Mouse (Mus musculus): ENCODE measurements around the gene Nck2. TPM values are rescaled to one million over a fixed set of nuclear protein-coding genes. Genes with fewer than 3 reads are reported as not detected.

The Nck2 gene
- polyA plus RNA-seq, 1 experiment from 2014 or later: 35.3 TPM

DNA sequence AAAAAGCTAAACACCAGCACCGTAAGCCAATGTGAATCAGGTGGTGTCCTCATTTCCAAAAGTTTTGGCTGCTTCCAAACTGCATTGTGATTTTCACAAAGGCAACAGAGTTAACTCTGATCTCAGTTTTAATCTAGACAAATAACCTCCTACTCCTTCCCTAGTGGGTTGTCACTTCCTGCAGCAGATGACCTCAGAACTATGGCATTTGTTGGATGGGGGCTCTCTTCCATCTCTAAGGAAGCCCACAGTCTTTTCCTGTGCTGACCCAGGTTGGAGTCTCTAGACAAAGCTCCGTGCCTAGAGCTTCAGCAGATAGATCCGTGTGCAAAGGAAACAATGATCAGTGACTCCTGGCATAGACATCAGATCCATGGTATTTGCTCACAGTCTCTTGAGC lies 31.1 kb upstream of the Nck2 start:
- no peaks in the 10 kb centered on the region for H3K36me3 ChIP-seq (replicated peaks)
- DNase-seq (ENCODE audit: extremely low spot score, low spot score): no peak
- H3K27ac ChIP-seq: no peak overlapping the region
- WGBS: 87% methylated on average over 3 of the region's 3 CpGs
- no peak overlapping the region for H3K4me3 ChIP-seq
- no peaks in the 10 kb centered on the region for H3K4me1 ChIP-seq
- H3K27me3 ChIP-seq (ENCODE audit: poor library complexity, severe bottlenecking): no peaks in the 10 kb centered on the region
- no peaks in the 10 kb centered on the region for H3K9me3 ChIP-seq

DNA sequence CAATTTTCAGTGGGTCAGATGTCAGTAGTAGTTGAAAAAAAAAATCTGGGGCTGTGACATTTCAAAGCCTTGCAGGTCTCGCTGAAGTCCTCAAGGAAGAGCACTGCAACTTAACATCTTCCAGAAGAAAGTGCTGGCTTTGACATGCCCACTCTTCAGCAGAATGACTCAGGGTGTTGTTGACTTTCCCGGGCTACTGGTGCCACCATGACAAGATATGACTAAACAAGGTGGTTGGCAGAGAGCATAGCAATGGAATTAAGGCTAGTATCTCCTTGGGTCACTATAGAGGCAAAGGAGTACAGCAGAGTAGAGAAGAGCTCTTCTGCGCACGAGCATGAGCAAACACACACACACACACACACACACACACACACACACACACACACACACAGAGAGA lies 30.6 kb upstream of the Nck2 start:
- H3K4me1 ChIP-seq: no peaks in the 10 kb centered on the region
- H3K27ac ChIP-seq: no peak overlapping the region
- H3K27me3 ChIP-seq (ENCODE audit: poor library complexity, severe bottlenecking): no peaks in the 10 kb centered on the region
- H3K4me3 ChIP-seq: no peak overlapping the region
- no peak for DNase-seq (ENCODE audit: extremely low spot score, low spot score)
- WGBS: 87% methylated on average over 4 of the region's 4 CpGs
- H3K9me3 ChIP-seq: no peaks in the 10 kb centered on the region
- H3K36me3 ChIP-seq (replicated peaks): no peaks in the 10 kb centered on the region

DNA sequence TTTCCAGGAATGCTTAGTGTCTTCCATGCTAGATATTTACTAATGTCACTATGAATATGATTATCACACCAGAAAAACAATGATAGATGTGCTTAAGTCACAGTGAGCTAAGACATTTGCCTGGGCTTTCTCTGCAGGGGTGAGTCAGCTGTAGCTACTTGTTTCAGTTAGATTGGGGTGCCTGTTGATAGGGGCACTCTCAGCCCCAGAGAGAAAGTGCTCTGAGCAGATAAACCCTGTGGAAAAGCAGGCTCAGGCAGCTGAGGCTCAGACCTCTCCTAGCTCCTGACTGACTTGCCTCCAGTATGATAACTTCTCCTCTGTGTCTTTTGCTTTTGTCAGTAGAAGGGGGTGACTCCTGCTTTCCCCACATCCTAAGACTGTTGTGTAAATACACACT lies 30.2 kb upstream of the Nck2 start:
- no peaks in the 10 kb centered on the region for H3K27me3 ChIP-seq (ENCODE audit: poor library complexity, severe bottlenecking)
- H3K4me1 ChIP-seq: no peaks in the 10 kb centered on the region
- no peak overlapping the region for H3K4me3 ChIP-seq
- no peaks in the 10 kb centered on the region for H3K36me3 ChIP-seq (replicated peaks)
- no peaks in the 10 kb centered on the region for H3K9me3 ChIP-seq
- H3K27ac ChIP-seq: no peak overlapping the region
- DNase-seq (ENCODE audit: extremely low spot score, low spot score): no peak

DNA sequence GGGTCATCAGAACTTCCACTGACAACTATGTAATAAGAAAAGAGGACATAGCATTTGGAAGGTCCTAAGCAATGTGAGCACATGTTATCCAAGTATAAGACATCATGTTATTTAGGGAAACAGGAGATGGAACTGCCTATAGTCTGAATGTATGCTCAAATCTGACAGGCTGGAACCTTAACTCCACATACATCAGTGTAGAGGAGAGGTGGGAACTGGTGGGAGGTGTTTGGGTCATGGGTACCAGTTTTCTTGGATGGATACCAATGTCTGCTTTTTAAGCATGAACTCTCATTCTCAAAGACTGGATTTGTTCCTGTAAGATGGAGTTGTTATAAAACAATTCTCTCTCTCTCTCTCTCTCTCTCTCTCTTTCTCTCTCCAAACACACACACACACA lies 29.4 kb upstream of the Nck2 start:
- no peaks in the 10 kb centered on the region for H3K9me3 ChIP-seq
- no peak for DNase-seq (ENCODE audit: extremely low spot score, low spot score)
- no peaks in the 10 kb centered on the region for H3K36me3 ChIP-seq (replicated peaks)
- no peaks in the 10 kb centered on the region for H3K4me1 ChIP-seq
- H3K4me3 ChIP-seq: no peak overlapping the region
- H3K27me3 ChIP-seq (ENCODE audit: poor library complexity, severe bottlenecking): no peaks in the 10 kb centered on the region
- no peak overlapping the region for H3K27ac ChIP-seq

DNA sequence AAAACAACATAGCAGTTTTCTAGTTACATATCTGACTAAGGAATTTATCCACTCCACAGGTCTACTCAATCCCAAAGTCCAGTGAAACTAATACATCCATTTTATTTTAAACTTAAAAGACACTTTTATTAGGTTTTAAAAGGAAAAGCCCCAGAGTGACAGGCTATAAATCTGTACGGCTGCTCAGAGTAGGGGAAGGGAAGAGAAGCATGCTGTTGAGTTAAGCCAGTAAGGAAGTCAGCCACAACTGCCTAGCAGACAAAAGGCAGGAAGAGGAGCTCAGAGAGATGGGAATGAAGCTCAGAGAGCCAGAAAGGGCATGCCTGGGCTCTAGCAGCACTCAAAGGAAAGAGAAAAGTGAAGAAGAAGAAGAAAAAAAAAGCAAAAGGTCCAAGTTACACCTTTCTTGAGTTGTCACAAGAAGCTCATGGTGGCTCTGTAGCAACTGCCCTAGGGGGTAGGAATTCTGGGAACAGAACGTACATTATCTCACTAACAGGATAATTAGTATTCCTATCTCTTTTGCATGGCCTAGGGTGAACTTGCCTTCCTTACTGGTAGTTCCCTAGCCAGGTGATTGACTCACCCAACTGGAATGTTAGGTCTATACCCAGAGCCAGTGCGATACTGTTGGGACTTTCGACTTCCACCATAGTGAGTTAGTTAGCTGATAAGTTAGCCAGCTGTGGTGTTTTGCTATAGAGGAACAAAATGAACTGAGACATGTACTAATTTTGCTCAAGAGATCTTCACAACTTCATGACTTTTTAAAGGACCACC lies 21.2 kb upstream of the Nck2 start:
- no peak overlapping the region for H3K4me3 ChIP-seq
- H3K36me3 ChIP-seq (replicated peaks): no peaks in the 10 kb centered on the region
- DNase-seq (ENCODE audit: extremely low spot score, low spot score): no peak
- H3K27me3 ChIP-seq (ENCODE audit: poor library complexity, severe bottlenecking): no peaks in the 10 kb centered on the region
- H3K9me3 ChIP-seq: no peaks in the 10 kb centered on the region
- 82% methylated on average over 4 of the region's 4 CpGs for WGBS
- H3K27ac ChIP-seq: no peak overlapping the region
- no peaks in the 10 kb centered on the region for H3K4me1 ChIP-seq

DNA sequence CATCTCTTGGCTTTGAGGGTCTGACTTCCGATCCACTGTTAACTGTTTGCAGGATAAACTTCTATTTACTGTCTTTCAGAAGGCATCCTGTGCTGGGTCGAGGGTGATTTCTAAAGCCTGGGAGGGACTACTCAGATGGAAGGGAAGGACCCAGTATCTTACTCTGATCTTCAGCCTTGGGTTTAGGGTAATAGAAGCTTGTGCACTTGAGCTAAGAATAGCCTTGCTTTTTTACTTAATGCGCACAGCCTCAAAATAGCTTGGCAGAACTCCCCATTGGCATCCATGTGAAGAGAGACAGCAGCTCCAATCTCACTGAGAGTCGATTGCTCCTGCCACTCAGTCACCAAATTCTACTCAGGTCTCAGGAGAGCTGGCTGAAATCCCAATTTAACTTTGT lies 17.9 kb upstream of the Nck2 start:
- 69% methylated on average over 4 of the region's 4 CpGs for WGBS
- H3K27me3 ChIP-seq (ENCODE audit: poor library complexity, severe bottlenecking): no peaks in the 10 kb centered on the region
- no peak for DNase-seq (ENCODE audit: extremely low spot score, low spot score)

DNA sequence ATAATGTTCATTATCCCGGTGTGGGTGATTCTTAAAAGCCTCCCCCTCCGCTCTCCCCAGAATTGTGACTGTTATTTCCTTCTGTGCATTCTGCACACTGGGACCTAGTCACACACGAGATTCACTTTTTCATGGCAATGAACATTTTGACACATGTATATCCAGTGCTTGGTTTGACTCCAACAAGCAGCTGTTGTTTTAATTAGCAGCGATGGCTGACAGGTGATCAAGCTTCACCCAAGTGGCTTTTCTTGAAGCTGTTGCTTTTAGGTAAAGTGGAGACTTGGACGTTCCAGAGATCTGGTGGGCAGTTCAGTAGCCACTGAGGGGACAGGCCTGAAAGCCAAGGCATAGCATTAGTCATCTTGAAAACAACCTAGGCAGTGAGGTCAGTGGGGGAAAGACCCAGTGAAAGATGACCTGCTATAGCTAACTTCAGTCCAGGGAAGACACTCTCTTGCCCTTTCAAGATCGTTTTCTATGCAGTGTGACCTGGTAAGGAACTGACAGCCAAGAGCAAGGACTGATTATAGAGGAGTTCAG lies 17.3 kb upstream of the Nck2 start:
- DNase-seq (ENCODE audit: extremely low spot score, low spot score): no peak
- H3K27me3 ChIP-seq (ENCODE audit: poor library complexity, severe bottlenecking): no peaks in the 10 kb centered on the region
- H3K4me3 ChIP-seq: no peak overlapping the region
- WGBS: 83% methylated on average over 6 of the region's 6 CpGs
- no peak overlapping the region for H3K27ac ChIP-seq
- H3K36me3 ChIP-seq (replicated peaks): no peaks in the 10 kb centered on the region
- H3K4me1 ChIP-seq: no peaks in the 10 kb centered on the region
- no peaks in the 10 kb centered on the region for H3K9me3 ChIP-seq

More for the DNA sequence above, 17.9 kb upstream of the Nck2 start:
- Histone ChIP-seq H3K4me1 (no peaks in the 10 kb centered on the region), H3K27ac (no peak overlapping the region), H3K4me3 (no peak overlapping the region), H3K9me3 (no peaks in the 10 kb centered on the region), H3K36me3 (replicated peaks) (no peaks in the 10 kb centered on the region)

DNA sequence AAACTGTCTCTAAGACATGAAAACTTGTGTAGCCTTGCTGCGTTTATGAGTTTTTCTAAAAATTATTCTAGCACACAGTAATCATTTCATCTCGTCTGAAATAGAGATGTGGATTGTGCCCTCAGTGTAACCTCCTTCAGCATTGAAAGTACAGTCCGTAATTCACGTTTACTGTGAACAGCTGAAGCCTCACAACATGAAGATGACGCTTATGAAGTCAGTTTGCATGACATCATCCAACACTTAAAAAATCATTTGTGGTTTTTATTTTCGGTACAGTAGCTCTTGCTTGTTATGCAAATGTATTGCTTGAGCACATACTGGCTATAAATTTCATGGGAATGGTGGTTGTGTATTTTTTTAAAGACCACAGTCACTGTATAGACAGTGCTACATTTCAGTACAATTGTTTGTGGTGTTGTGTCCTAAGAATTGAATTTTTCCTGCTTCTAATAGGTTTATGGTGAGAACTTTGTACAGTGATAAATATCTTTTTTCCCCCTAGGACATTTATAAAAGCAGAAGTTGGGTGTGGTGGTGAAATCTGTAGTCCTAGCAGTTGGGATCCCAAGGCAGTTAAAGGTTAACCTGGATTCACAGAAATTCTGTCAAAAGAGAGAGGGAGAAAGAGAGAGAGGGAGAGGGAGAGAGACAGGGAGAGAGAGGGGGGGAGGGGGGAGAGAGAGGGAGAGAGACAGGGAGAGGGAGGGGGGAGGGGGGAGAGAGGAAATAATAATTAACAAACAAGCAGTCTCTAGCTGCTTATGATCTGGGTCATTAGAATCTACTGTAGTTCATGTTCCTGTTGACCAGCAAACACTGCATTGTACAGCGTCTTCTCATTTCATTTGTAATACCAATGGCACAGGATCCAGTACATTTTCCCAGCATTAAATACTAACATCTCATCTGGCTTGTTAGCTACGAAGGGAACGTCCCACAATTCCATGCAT lies 14.2 kb upstream of the Nck2 start:
- no peak for DNase-seq (ENCODE audit: extremely low spot score, low spot score)
- Histone ChIP-seq H3K4me1 (no peaks in the 10 kb centered on the region), H3K27ac (no peak overlapping the region), H3K36me3 (replicated peaks) (no peaks in the 10 kb centered on the region), H3K27me3 (ENCODE audit: poor library complexity, severe bottlenecking) (no peaks in the 10 kb centered on the region), H3K4me3 (no peak overlapping the region), H3K9me3 (no peaks in the 10 kb centered on the region)
- 88% methylated on average over 9 of the region's 9 CpGs for WGBS

DNA sequence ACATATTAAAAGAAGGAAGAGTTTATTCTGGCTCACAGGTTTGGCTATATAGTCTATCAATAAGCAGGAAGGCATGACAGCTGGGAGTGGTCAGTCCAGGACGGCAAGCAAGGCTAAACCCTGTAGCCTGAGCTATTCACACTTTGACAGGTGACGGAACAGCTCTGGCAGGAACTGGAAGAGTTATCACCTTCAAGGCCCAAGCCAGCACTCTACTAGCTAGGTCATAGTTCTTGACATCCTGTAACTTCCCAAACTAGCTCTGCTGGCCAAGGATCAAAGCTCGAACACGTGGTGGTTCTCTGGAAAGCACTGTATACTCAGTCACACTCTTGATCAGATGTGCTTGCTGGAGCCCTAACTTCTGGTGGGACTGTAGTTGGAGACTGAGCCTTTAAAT lies 10.5 kb upstream of the Nck2 start:
- no peak overlapping the region for H3K27ac ChIP-seq
- no peak overlapping the region for H3K4me3 ChIP-seq
- no peak for DNase-seq (ENCODE audit: extremely low spot score, low spot score)
- WGBS: 83% methylated on average over 4 of the region's 4 CpGs
- no peaks in the 10 kb centered on the region for H3K9me3 ChIP-seq
- no peaks in the 10 kb centered on the region for H3K27me3 ChIP-seq (ENCODE audit: poor library complexity, severe bottlenecking)
- H3K36me3 ChIP-seq (replicated peaks): no peaks in the 10 kb centered on the region
- H3K4me1 ChIP-seq: no peaks in the 10 kb centered on the region

DNA sequence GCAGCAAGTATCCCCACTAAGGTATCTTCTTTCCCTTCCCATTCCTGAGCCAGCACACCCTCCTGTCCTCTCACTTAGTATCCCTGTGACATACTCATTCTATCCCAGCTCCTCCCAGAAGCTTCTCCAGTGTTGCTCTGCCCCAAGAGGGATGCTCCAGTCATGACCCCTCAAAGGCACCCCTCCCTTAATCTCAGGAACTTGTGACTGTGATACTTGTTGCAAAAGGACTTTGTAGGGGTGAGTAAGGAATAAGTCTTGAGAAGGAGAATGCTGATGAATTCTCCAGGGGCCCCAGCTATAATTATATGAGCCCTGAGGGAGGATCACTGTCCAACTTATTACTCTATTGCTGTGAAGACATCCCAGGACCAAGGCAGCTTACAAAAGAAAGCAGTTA lies 7.8 kb upstream of the Nck2 start:
- no peak for DNase-seq (ENCODE audit: extremely low spot score, low spot score)

DNA sequence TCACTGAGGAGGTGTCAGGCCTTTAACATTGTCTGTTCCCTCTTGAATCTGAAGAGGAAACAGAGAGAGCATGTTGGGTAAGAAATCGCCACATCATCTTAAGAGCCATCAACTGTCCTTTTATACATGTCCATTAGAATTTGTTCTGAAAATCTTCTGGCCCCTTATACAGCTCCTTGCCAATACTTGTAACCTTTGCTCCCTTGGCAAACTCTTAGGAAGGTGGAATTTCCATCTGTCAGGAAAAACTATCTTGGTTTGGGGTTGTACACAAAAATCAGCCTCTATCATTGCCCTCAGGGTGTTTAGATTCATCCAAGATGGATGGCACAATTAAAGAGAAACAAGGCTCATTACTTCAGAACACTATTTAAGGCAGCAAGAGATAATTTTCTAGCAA lies 5.1 kb upstream of the Nck2 start:
- 82% methylated on average over 1 of the region's 1 CpGs for WGBS
- DNase-seq (ENCODE audit: extremely low spot score, low spot score): no peak

More for the DNA sequence above, 7.8 kb upstream of the Nck2 start:
- H3K27me3 ChIP-seq (ENCODE audit: poor library complexity, severe bottlenecking): no peaks in the 10 kb centered on the region
- no peaks in the 10 kb centered on the region for H3K4me1 ChIP-seq
- no peaks in the 10 kb centered on the region for H3K36me3 ChIP-seq (replicated peaks)
- H3K27ac ChIP-seq: no peak overlapping the region
- no peaks in the 10 kb centered on the region for H3K9me3 ChIP-seq
- H3K4me3 ChIP-seq: no peak overlapping the region

DNA sequence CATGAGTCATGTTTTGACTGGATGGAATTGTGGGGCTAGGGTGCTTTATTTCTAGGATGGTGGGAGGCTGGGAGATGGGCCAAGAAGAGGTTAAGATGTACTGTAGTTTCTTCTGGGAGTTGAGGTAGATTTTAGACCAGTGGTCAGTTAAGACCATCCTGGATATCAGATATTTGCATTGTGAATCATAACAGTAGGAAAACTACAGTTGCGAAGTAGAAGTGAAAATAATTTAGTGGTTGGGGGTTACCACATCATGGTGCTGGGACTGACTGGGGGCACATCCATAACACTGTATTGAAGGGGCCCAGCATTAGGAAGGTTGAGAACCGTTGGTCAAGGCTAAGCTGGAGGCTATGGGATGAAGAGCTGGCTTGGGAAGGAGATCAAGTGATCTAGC lies 1.8 kb upstream of the Nck2 start:
- Histone ChIP-seq H3K27ac (no peak overlapping the region), H3K27me3 (ENCODE audit: poor library complexity, severe bottlenecking) (peaks cover 12% of the 10 kb centered on the region), H3K4me3 (no peak overlapping the region), H3K4me1 (peaks cover 18% of the 10 kb centered on the region), H3K9me3 (no peaks in the 10 kb centered on the region), H3K36me3 (replicated peaks) (no peaks in the 10 kb centered on the region)
- no peak for DNase-seq (ENCODE audit: extremely low spot score, low spot score)
- WGBS: 86% methylated on average over 2 of the region's 2 CpGs

More for the DNA sequence above, 5.1 kb upstream of the Nck2 start:
- Histone ChIP-seq H3K27me3 (ENCODE audit: poor library complexity, severe bottlenecking) (peaks cover 7% of the 10 kb centered on the region), H3K4me3 (no peak overlapping the region), H3K36me3 (replicated peaks) (no peaks in the 10 kb centered on the region), H3K4me1 (no peaks in the 10 kb centered on the region), H3K27ac (no peak overlapping the region), H3K9me3 (no peaks in the 10 kb centered on the region)
